Mouse (Mus musculus): ENCODE measurements around the gene Selenom. TPM values are rescaled to one million over a fixed set of nuclear protein-coding genes. Genes with fewer than 3 reads are reported as not detected.

Gene Selenom
- polyA plus RNA-seq, 2 experiments, result 201 to 214 TPM

DNA sequence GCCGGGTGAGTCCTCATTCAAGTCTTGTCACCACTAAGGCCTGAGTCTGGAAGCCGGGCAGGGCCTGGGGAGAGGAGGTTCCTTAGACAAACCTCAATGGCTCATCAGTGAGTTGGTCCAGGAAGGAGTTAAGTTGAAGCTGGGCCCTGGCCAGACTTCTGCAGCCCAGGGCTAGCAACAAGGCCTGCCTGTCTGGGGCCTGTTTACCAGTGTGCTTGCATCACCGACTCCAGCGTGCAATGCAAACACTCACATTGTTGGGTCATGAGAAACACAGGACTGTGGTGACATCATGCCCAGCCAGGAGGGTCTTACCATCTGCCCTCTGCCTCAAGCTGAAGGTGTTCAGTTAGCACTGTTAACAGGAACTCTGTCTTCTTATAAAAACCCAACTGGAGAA lies 51.5 kb downstream of the Selenom start:
- H3K36me3 ChIP-seq (ENCODE audit: control insufficient read depth, insufficient read depth, low read length), result no peaks in the 10 kb centered on the region
- H3K27me3 ChIP-seq (ENCODE audit: control insufficient read depth, insufficient read depth, low read length), result no peaks in the 10 kb centered on the region
- peaks cover 16% of the 10 kb centered on the region for H3K4me1 ChIP-seq (ENCODE audit: control insufficient read depth, insufficient read depth, low read length)
- H3K4me2 ChIP-seq (replicated peaks; ENCODE audit: low read depth, low read length, severe bottlenecking), result no peak overlapping the region
- H3K9ac ChIP-seq (ENCODE audit: low read depth, low read length, severe bottlenecking), result no peak overlapping the region
- 71% methylated on average over 4 of the region's 4 CpGs for WGBS
- H3K4me3 ChIP-seq (replicated peaks; ENCODE audit: low read length), result no peak overlapping the region
- H3K9me3 ChIP-seq (ENCODE audit: control insufficient read depth, low read length), result no peaks in the 10 kb centered on the region
- TF ChIP-seq POLR2A (IDR thresholded peaks at IDR 0.05; ENCODE audit: borderline replicate concordance, extremely low read depth, insufficient read depth, insufficient read length), result no peak
- no peak overlapping the region for H3K27ac ChIP-seq (replicated peaks; ENCODE audit: low read depth, low read length)
- DNase-seq (ENCODE audit: low spot score) (no peak), ATAC-seq (ENCODE audit: low FRiP score, low read depth) (no peak; the same call in 1 of the 2 replicates)

Other genes starting within 250 kb of the Selenom start
- gene Drg1, start 248.3 kb upstream of the Selenom start, polyA plus RNA-seq (2012; rRNA removed), result 59.7 and 73.8 TPM in 2 replicates
- 186 and 187 TPM in 2 replicates for gene Drg1, start 248.3 kb upstream of the Selenom start, polyA plus RNA-seq (2014; fragmentation: Nextera tagmentation; extraction: Ambion mirVana)
- 52.0 and 60.2 TPM in 2 replicates for gene Patz1, start 225.8 kb upstream of the Selenom start, polyA plus RNA-seq (2012; rRNA removed)
- 40.8 and 44.2 TPM in 2 replicates for gene Patz1, start 225.8 kb upstream of the Selenom start, polyA plus RNA-seq (2014; fragmentation: Nextera tagmentation; extraction: Ambion mirVana)
- gene Pik3ip1, start 184.3 kb upstream of the Selenom start, polyA plus RNA-seq (2012; rRNA removed), result 13.2 and 13.3 TPM in 2 replicates
- 13.6 and 15.5 TPM in 2 replicates for gene Pik3ip1, start 184.3 kb upstream of the Selenom start, polyA plus RNA-seq (2014; fragmentation: Nextera tagmentation; extraction: Ambion mirVana)
- 89.5 and 91.1 TPM in 2 replicates for gene Limk2, start 105.5 kb upstream of the Selenom start, polyA plus RNA-seq (2012; rRNA removed)
- gene Limk2, start 105.5 kb upstream of the Selenom start, polyA plus RNA-seq (2014; fragmentation: Nextera tagmentation; extraction: Ambion mirVana), result 93.5 TPM in 2 replicates
- 33.4 and 37.7 TPM in 2 replicates for gene Rnf185, start 62.3 kb upstream of the Selenom start, polyA plus RNA-seq (2012; rRNA removed)
- 41.6 and 45.4 TPM in 2 replicates for gene Rnf185, start 62.3 kb upstream of the Selenom start, polyA plus RNA-seq (2014; fragmentation: Nextera tagmentation; extraction: Ambion mirVana)
- 0.99 and 1.4 TPM in 2 replicates for gene Pla2g3, start 26.4 kb upstream of the Selenom start, polyA plus RNA-seq (2012; rRNA removed)
- gene Pla2g3, start 26.4 kb upstream of the Selenom start, polyA plus RNA-seq (2014; fragmentation: Nextera tagmentation; extraction: Ambion mirVana), result 0.23 and 0.40 TPM in 2 replicates
- 0.23 and 0.40 TPM in 2 replicates for gene Inpp5j, start 9.9 kb upstream of the Selenom start, polyA plus RNA-seq (2012; rRNA removed)
- gene Inpp5j, start 9.9 kb upstream of the Selenom start, polyA plus RNA-seq (2014; fragmentation: Nextera tagmentation; extraction: Ambion mirVana), result 0.18 and 0.43 TPM in 2 replicates
- 59.0 and 64.7 TPM in 2 replicates for gene Smtn, start 25.9 kb downstream of the Selenom start, polyA plus RNA-seq (2012; rRNA removed)
- gene Smtn, start 25.9 kb downstream of the Selenom start, polyA plus RNA-seq (2014; fragmentation: Nextera tagmentation; extraction: Ambion mirVana), result 71.8 and 79.6 TPM in 2 replicates
- 33.3 and 35.8 TPM in 2 replicates for gene Morc2a, start 134.5 kb downstream of the Selenom start, polyA plus RNA-seq (2012; rRNA removed)
- gene Morc2a, start 134.5 kb downstream of the Selenom start, polyA plus RNA-seq (2014; fragmentation: Nextera tagmentation; extraction: Ambion mirVana), result 24.2 and 29.2 TPM in 2 replicates

All from limb, embryonic 14.5 days (tissue).